Mouse (Mus musculus) limb, embryonic 14.5 days (tissue): Measurements from ENCODE around the gene Lca5l. TPM values are rescaled to one million over a fixed set of nuclear protein-coding genes. Genes with fewer than 3 reads are reported as not detected.

ENCODE experiments used
- ATAC-seq: fragments of 200-750 bp; cut with Nextera tagmentation; 2 replicates; pipeline ENCODE4 v1.8.0; 2017; ENCODE audit warnings: low read depth, moderate number of reproducible peaks, moderate TSS enrichment; ENCODE audit not compliant: low FRiP score
- DNase-seq: peaks from one replicate; pipeline ENCODE4 v3.0.0-alpha.2; 2015; ENCODE audit warnings: low spot score
- H3K27ac ChIP-seq: fragments of 300-500 bp; sonication (generic); replicated peaks from 2 replicates; pipeline ENCODE4 v1.5.1; 2014; ENCODE audit warnings: low read depth, mild to moderate bottlenecking, low read length, moderate library complexity, mixed read lengths
- H3K27me3 ChIP-seq: fragments of 300-500 bp; sonication (generic); 2 replicates; pipeline ENCODE4 v1.6.1; 2014; ENCODE audit warnings: low read length, mixed read lengths; ENCODE audit not compliant: control insufficient read depth, insufficient read depth
- H3K36me3 ChIP-seq: fragments of 300-500 bp; sonication (generic); 2 replicates; pipeline ENCODE4 v1.6.1; 2014; ENCODE audit warnings: mild to moderate bottlenecking, low read length, moderate library complexity, mixed read lengths; ENCODE audit not compliant: control insufficient read depth, insufficient read depth
- H3K4me1 ChIP-seq: fragments of 300-500 bp; sonication (generic); 2 replicates; pipeline ENCODE4 v1.6.1; 2014; ENCODE audit warnings: antibody characterized with exemption, low read length, mixed read lengths; ENCODE audit not compliant: control insufficient read depth, insufficient read depth
- H3K4me2 ChIP-seq: fragments of 300-500 bp; sonication (generic); replicated peaks from 2 replicates; pipeline ENCODE4 v1.6.1; 2014; ENCODE audit warnings: low read depth, mild to moderate bottlenecking, low read length, moderate library complexity; ENCODE audit not compliant: severe bottlenecking
- H3K4me3 ChIP-seq: fragments of 300-500 bp; sonication (generic); replicated peaks from 2 replicates; pipeline ENCODE4 v1.5.1; 2014; ENCODE audit warnings: low read length
- H3K9ac ChIP-seq: fragments of 300-500 bp; sonication (generic); 2 replicates; pipeline ENCODE4 v1.6.1; 2014; ENCODE audit warnings: mild to moderate bottlenecking, low read depth, low read length, moderate library complexity; ENCODE audit not compliant: severe bottlenecking
- H3K9me3 ChIP-seq: fragments of 300-500 bp; sonication (generic); 2 replicates; pipeline ENCODE4 v1.6.1; 2016; ENCODE audit warnings: low read length; ENCODE audit not compliant: control insufficient read depth
- POLR2A ChIP-seq: fragments of 200-500 bp; IDR thresholded peaks from 2 replicates; pipeline ENCODE4 v1.8.0; 2012; ENCODE audit warnings: inconsistent platforms, mild to moderate bottlenecking, moderate library complexity, borderline replicate concordance; ENCODE audit not compliant: insufficient read depth, insufficient read length; ENCODE audit errors: extremely low read depth
- WGBS: fragments of 180-500 bp; shearing (Covaris S2); extraction: QIAGEN DNeasy Blood & Tissue Kit; methylation state at CpG from one replicate; pipeline ENCODE4 v1.1.7; 2014; 5-methylcytosine and 5-hydroxymethylcytosine counted together
- polyA plus RNA-seq, 2 experiments: library from polyadenylated mRNA; depleted of rRNA in 1 of 2; stranded (reverse) in 1 of 2; unstranded in 1 of 2; fragments of >200 nt; fragmentation: Nextera tagmentation in 1 of 2; extraction: Ambion mirVana in 1 of 2; gene quantifications; 2 replicates each; pipeline versions ENCODE4 v1.2.1 to v1.2.3; 2012 to 2014

The Lca5l gene
- polyA plus RNA-seq, 2 experiments = 1.4 to 1.7 TPM

DNA sequence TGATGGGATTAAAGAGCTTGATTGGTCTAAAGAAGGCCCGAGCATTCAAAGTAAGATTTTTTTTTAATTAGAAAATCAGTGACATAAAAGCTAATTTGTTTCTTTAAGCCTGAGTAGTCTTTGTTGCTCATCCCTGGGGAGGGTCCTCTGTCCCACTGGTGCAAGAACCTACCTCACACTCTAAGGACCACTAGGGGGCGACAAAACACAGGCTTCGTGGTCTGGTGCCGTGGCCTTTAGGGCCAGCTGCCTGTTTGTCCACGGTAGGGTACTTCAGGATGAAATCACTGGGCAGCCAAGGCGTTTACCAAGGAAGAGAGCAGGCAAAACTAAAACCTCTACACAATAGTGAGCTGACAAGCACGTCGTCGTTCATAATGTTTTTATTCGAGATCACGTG is 38.3 kb upstream of the Lca5l start:
- 32% methylated on average over 11 of the region's 11 CpGs for WGBS

DNA sequence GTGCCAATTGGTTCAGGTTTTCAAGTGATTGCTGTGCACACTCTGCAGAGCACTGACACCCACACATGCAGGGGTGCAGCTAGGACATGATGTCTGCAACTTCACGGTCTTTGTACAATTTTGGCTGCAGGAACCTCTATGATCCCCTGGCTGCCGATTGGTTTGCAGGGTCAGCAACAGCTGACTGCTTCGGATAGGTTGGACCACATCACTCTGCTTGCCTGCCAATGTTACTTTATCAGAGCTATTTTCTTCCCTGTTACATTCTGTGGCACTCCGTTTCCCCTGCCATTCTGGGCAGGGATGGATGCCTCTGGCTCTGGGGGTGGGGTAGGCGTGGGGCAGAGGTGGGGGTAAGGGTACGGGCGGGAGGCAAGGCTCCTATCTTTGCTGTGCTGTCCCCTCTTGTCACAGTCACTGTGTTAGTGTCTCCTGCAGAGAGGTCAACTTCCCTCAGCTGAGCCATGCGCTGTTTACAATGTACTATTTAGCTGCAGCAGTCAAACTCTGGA is 37.0 kb upstream of the Lca5l start:
- no peaks in the 10 kb centered on the region for H3K4me1 ChIP-seq
- no peak overlapping the region for H3K4me3 ChIP-seq
- no peak overlapping the region for H3K9ac ChIP-seq
- no peaks in the 10 kb centered on the region for H3K36me3 ChIP-seq
- no peak for DNase-seq
- H3K27ac ChIP-seq = no peak overlapping the region
- no peaks in the 10 kb centered on the region for H3K27me3 ChIP-seq
- H3K4me2 ChIP-seq = no peak overlapping the region
- 59% methylated on average over 8 of the region's 8 CpGs for WGBS
- TF ChIP-seq POLR2A = no peak
- ATAC-seq = no peak
- no peaks in the 10 kb centered on the region for H3K9me3 ChIP-seq

More for the DNA sequence above, 38.3 kb upstream of the Lca5l start:
- no peak for TF ChIP-seq POLR2A
- H3K27ac ChIP-seq = no peak overlapping the region
- H3K4me1 ChIP-seq = no peaks in the 10 kb centered on the region
- no peak overlapping the region for H3K9ac ChIP-seq
- no peak overlapping the region for H3K4me2 ChIP-seq
- H3K36me3 ChIP-seq = no peaks in the 10 kb centered on the region
- no peaks in the 10 kb centered on the region for H3K9me3 ChIP-seq
- no peaks in the 10 kb centered on the region for H3K27me3 ChIP-seq
- no peak overlapping the region for H3K4me3 ChIP-seq
- ATAC-seq (0 out of 2 replicates have a peak, but pooled peaks have one; percentile 63), DNase-seq (peak; percentile 78)

GRCm38 (mm10) chr16:96228438-96228837 is 36.4 kb upstream of the Lca5l start:
- Histone ChIP-seq H3K36me3 (no peaks in the 10 kb centered on the region), H3K4me2 (no peak overlapping the region), H3K9me3 (no peaks in the 10 kb centered on the region), H3K27me3 (no peaks in the 10 kb centered on the region), H3K4me3 (no peak overlapping the region), H3K27ac (no peak overlapping the region), H3K4me1 (no peaks in the 10 kb centered on the region), H3K9ac (no peak overlapping the region)
- TF ChIP-seq POLR2A = no peak
- WGBS = 66% methylated on average over 13 of the region's 13 CpGs
- ATAC-seq (no peak), DNase-seq (no peak)

- H3K4me3 ChIP-seq = no peak overlapping the region
- TF ChIP-seq POLR2A = no peak
- H3K27ac ChIP-seq = no peak overlapping the region
- no peaks in the 10 kb centered on the region for H3K27me3 ChIP-seq
- H3K9ac ChIP-seq = no peak overlapping the region
- DNase-seq (no peak), ATAC-seq (no peak)
- no peaks in the 10 kb centered on the region for H3K9me3 ChIP-seq
- H3K4me1 ChIP-seq = no peaks in the 10 kb centered on the region
- no peaks in the 10 kb centered on the region for H3K36me3 ChIP-seq
- WGBS = 74% methylated on average over 1 of the region's 1 CpGs
- H3K4me2 ChIP-seq = no peak overlapping the region
Observed at GRCm38 (mm10) chr16:96222452-96222851, 30.4 kb upstream of the Lca5l start.

DNA sequence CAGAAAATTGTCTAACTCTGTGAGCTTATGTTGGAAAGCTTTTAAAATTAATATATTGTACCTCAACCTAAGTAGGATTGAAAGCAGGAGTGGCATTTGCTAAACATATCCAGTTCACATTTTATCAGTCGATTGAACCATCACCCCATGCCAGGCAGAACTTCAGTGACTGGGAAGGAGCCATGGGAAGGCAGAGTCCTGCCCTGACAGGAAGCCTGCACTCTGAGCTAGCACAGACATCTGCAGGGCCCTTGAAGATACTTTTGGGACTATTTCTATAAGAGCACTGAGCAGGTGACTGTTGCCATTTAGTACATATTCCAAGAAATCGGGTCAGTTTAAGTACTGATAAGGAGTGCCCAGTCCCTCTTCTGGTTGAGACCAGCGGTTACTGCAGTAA is 29.9 kb upstream of the Lca5l start:
- H3K36me3 ChIP-seq = no peaks in the 10 kb centered on the region
- no peak overlapping the region for H3K9ac ChIP-seq
- H3K27me3 ChIP-seq = no peaks in the 10 kb centered on the region
- ATAC-seq = no peak
- no peak overlapping the region for H3K4me3 ChIP-seq
- H3K27ac ChIP-seq = no peak overlapping the region
- H3K4me2 ChIP-seq = no peak overlapping the region
- WGBS = 78% methylated on average over 3 of the region's 3 CpGs
- no peaks in the 10 kb centered on the region for H3K4me1 ChIP-seq
- H3K9me3 ChIP-seq = no peaks in the 10 kb centered on the region
- TF ChIP-seq POLR2A = no peak
- no peak for DNase-seq

DNA sequence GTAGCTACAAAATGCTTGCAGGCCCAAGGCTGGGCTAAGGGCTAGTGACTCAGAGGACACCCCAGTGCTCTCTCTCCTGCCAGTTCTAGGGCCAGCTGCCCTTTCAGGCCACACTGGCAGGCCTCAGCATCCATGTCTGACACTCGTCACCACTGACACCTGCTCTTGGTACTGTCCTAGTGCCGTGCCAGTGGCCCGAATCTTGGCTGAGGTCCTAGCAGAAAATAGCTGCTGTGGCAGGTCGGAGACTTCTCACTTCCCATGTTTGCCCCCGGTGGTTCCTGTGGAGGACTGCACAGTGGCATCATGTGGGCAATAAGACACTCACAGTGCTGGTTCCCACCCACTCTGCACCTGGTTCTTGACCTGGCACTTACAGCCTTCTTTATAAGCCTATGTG is 29.4 kb upstream of the Lca5l start:
- H3K36me3 ChIP-seq = no peaks in the 10 kb centered on the region
- TF ChIP-seq POLR2A = no peak
- DNase-seq = no peak

More for the DNA sequence above, 29.4 kb upstream of the Lca5l start:
- ATAC-seq = no peak
- H3K9ac ChIP-seq = no peak overlapping the region
- H3K4me2 ChIP-seq = no peak overlapping the region
- 82% methylated on average over 5 of the region's 5 CpGs for WGBS
- no peak overlapping the region for H3K4me3 ChIP-seq
- H3K27me3 ChIP-seq = no peaks in the 10 kb centered on the region
- no peak overlapping the region for H3K27ac ChIP-seq
- H3K4me1 ChIP-seq = no peaks in the 10 kb centered on the region
- no peaks in the 10 kb centered on the region for H3K9me3 ChIP-seq
